Mouse (Mus musculus) adrenal gland, postnatal 25 days (tissue): ENCODE results near the gene Stat1. TPM values are rescaled to one million over a fixed set of nuclear protein-coding genes. Genes with fewer than 3 reads are reported as not detected.

Experiments
- DNase-seq: peaks from one replicate; pipeline ENCODE4 v3.0.0; 2021; ENCODE audit warnings: mixed read lengths
- long read RNA-seq: library from polyadenylated mRNA; stranded (forward); transcript quantifications from one replicate; pipeline ENCODE4 v2.0.0, GENCODE M21; 2021
- total RNA-seq: library from RNA; stranded (reverse); gene quantifications from 2 replicates; pipeline ENCODE4 v1.2.3, GENCODE M21; 2021

Gene Stat1
- 68.7 and 94.5 TPM in 2 replicates for total RNA-seq
- long read RNA-seq, full-length matches to known transcripts: 44 of 90 reads
- long read RNA-seq, partial matches to known transcripts: 28 of 90 reads
- long read RNA-seq, other reads (novel, unspliced or antisense): 18 of 90 reads

DNA sequence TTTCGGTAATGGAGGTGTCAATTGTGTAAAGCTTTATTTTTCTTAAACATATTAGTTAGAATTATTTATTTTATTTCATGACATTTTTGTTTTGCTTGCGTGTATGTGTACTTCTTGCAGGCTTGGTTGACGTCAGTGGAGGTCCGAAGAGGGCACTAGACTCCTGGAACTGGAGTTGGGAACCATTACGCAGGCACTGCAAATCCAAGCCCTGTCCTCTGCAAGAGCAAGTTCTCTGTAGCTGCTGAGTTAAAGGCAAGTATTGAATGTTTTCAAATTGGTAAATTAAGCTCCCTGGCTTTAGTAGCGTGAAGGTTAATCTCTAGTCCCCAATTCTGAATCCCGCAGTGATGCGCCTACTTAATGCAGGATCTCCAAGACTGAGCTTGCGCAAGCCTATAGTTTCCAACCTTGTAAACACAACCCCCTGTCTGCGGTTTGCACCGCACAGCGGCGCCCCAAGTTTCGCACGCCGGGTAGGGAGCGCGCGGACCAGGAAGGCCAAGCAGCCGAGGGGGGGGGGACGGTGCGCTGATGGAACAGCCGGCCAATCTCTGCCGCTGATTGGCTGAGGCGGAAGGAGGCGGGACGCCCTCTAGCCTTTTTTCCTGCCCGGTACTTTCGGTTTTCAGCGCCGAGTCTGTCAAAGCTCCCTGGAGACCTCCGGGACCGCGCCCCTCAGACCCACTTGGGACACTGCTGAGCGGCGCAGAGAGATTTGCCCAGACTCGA lies at the start of gene Stat1:
Gene Stat1, plus strand, starts transcription at position 581 of the 732 bp plus-strand sequence.
- peak; percentile 88 for DNase-seq

DNA sequence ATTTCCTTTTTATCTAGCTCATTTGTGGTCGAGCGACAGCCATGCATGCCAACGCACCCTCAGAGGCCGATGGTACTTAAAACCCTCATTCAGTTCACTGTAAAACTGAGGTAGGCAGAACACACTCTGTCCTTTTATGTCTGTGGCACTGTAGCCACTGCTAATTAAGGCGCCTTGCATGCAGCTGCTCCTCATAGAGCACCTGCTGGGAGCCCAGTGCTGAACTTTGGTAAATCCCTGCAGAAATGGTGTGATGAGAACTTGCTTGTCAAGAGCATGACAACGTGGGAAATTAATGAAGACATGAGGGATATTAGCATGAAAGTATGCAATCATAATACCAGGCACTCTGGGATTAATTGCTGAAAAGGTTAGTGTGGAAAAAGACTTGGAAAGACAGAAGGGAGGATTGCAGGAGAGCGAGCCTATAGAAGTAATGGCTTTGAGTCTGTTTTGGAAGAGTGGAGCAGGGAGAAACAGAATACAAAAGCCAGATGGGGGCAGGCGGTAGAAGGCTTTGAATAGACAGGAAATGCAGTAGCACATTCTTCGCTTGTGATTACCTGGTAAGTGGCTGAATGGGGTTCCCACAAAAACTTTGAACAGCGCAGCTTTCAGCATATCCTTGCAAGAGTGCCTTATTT lies 39.4 kb upstream of the Stat1 start:
- no peak for DNase-seq

DNA sequence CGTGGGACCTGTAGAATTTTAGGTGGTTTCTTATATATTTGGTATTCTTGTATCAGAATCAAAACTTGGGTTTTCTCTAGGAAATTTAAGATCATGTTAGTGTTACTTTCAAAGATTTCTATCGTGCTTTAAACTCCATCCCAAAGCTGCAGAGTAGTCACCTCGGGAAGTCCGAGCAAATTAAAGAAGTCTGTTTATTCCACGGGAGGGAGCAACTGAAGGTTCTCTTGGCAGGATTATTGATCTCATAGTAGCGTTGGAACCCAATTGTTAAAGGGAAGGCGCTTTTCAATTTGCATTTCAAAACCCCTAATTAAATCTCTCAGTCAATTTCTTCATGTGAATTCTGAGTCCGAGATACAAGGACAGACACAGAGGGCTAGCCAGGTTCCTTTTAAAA lies 38.9 kb upstream of the Stat1 start:
- no peak for DNase-seq

DNA sequence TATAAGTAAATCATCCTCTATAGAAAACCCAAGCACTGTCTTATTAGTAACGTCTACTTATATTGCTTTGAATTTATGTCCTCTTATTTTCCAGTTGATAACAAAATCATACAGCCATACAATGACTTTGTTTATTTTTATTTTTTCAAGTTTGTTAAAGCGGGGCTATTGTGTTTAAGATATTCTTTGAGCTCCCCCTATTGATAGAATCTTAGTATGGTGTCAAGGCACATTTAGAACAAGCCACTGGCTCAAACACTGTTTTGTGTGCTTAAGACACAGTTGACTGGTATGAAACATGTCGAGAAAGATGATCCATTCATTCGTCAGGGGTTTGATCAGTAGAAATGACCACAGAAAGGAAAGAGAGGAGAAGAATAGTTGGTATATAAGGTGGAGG lies 33.0 kb upstream of the Stat1 start:
- DNase-seq: no peak

DNA sequence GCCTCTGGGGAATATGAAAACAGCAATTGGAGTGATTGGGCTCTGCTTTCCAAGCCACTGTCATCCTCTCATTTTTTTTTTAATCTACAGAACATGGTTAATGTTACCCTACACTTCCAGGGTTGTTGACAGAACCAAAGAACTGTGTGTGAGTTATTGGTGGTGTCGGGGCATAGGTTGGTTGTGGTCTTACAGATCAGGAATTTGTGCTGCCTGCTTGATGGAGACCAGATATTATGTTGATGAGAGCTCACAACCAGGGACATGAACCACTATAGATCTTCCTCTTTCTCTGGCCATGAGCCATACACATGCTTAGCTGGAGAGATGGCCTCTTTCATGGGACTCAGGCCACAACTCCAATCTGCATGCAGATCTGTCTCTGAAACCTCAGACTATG lies 32.1 kb upstream of the Stat1 start:
- no peak for DNase-seq

DNA sequence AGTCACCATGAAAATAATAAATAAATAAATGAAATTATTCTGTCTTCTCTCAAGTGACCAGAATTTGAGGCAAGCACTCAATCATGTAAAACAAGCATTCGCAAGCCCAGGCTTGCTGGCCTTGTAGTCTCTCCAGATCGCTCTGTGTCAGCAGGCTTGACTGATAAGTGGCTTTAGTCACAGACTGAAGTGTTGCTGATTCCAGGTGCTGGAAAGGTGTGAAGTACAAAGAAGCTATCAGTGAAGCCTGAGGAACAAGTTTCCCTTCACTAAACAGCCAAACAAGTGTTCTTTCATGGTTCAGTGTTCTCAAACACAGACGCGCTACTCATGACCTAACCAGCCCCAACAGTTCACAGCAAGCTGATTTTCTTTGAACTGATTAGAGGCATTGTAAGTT lies 30.6 kb upstream of the Stat1 start:
- no peak for DNase-seq

DNA sequence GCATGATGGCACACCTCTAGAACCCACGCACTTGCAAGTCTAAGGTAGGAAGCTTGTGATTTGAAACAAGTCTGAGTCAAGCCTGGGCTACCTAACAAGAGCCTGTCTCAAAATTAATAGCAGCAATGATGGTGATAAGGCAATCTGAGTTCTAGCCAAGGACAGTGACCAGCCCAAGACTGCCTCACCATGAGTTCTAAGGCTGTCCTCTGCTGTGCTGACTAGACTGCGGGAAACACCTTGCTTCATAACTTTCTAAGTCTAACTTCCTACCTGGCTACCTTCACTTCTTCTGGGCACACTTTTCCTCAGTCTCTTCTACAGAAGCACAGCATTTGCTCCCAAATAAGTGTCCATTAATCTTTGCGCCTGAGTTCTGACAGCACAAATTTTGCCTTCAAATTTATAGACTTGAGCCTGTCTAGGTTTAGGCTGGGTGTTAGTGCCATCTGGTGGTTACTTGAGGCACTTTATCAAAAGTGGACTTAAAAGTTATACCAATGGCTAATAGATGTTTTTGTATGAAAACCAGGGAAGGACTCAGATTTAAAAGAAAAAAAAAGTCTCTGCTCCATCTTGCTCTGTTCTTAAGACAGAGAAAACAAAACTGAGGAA lies 20.5 kb upstream of the Stat1 start:
- DNase-seq: no peak

DNA sequence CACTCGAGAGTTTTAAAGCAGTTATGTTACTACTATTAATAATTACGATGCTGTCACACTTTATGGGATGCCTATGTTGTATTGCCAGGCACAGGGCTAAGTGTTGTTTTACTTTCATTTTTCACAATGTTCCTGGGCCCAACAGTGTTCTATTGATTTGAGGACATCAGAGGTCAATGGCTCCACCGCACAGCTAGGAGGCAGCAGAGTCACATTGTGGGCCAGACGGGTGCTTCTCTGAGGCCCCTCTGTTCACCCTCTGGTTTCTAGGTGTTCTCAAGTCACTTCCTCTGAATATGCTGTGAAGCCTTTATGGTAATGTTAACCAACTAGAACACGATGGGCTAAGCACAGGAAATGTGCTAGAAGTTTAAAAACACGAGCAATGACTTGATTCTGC lies 18.7 kb upstream of the Stat1 start:
- peak; percentile 12 for DNase-seq

DNA sequence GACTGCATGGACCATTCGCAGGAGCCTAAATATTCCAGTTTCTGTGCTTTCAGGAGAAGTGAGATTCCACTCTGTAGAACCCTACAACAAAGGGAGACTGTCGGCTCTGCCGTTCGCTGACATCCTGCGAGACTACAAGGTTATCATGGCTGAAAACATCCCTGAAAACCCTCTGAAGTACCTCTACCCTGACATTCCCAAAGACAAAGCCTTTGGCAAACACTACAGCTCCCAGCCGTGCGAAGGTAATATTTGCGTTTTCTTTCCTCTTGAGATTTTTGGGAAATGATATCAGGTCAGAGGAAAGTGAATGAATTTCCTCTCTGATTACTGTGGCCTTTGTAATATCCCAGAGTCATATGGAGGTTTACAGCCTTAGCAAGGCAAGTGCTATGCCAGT lies 16.4 kb upstream of the Stat1 start:
- DNase-seq: no peak

DNA sequence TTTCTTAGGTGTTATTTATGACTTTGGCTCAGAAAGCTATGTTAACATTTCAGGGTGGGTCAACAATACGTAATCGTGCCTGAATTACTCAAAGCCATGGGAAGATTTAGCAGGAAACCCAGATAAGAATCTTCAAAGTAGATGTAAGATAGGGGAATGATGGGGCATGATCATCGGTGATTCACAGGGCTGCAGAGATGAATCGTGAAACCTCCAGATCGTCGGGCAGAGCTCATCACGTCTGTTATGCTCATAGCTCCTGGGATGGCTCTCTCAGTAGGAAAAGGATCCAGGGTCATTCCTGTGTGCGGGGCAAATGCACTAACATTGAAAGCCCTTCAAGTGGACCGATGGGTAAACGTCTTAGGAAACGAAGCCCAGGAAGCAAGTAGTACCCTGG lies 12.0 kb upstream of the Stat1 start:
- DNase-seq: no peak

DNA sequence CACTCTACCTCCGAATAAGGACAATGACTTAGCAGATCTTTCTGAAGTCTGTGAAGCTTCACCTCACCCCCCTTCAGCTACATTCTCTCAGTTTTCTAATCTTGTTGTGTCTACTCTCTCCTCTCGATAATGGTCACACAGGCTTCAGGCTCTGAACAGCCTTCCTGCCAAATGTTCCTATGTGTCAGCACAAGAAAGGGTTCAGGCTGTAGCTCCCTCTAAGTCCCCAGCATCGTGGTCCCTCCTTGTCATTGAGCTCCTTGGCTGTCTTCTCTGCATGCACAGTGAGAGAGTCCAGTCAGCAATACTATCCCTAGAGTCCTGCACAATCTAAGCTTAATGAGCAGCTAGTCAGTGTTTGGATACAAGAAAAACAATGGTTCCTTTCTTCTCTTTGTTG lies 8.0 kb upstream of the Stat1 start:
- DNase-seq: no peak

DNA sequence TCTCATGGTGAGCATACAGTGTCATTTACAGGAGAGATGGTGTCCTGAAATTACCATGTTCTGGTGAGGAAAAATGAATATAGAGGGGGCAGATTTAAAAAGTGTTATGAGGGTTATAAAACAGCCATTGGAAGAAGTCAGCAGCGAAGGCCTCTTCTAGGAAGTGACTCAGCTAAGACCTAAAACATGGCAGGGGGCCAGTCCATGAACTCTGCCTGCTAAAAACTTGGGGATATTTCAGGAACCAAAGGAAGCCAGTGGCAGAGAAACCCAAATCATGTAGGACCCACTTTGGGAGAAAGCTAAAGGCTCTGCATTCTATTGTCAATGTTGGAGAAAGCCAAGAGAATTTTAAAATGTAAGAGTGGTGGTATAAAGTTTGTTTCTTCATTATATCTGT lies 6.9 kb upstream of the Stat1 start:
- DNase-seq: peak; percentile 47

DNA sequence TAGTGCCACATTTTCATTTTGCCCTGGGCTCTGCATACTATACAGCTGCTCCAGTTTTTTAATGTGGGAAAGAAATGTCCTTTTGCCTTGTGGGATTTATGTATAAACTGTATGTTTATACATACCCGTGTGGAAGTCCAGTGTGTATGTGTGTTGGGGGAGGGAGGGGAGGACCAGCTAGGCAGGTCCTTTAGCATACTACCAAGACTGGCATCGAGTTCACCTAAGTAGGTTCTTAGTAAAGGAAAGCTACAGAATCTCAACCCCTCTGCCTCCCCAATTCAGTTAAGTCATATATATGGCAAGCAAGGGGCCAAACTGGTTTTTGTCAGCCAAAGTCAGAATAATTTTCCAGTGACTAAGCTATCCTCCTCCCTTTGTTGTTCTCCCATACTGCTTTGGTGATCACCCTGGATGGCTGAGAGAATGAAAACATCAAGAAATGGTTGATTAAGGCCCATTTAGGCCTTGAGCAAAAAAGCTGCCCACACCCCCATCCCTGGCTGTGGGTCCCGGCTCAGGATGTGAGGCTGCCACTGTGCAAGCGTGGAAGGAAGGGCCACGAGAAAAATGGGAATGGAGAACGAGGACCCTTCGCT lies 6.1 kb upstream of the Stat1 start:
- no peak for DNase-seq

DNA sequence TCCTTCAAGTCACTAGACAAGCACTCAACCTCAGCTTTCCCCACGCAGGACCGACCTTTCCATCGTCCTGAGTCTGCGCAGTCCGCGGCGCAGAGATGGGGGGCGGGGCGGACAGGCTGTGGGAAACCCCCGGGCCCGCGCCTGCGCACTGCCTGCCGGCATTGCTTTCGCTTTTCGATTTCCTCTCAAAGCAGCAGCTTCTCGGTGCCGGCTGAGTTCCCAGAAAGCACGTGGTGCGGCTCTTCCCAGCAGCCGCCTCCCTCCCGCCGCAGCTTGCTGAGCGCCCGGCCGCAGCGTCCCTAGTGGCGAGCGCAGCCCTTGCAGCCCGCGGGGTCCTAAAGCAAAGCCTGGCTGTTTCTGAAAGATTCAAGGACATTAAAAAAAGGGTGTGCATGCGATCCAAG lies 5.6 kb upstream of the Stat1 start:
- DNase-seq: peak; percentile 99

DNA sequence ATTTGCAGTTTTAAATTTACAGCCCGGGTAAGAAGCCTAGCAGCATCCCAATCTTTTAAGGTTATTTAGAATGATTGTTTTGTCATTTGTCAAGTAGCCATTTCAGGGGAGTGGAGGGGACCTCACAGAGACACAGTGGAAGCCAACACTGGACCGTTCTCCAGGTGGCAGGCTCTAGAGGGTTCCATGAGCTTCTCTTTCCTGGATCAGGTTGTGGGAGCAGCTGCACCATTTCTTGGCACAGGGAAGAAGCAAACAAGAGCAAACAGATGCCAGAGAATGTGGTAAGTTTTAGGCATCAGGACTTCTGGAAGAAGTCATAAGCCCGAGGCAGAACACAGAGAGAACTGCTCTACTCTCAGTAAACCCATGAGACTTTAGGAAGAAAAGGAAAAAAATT lies 2.8 kb upstream of the Stat1 start:
- no peak for DNase-seq

DNA sequence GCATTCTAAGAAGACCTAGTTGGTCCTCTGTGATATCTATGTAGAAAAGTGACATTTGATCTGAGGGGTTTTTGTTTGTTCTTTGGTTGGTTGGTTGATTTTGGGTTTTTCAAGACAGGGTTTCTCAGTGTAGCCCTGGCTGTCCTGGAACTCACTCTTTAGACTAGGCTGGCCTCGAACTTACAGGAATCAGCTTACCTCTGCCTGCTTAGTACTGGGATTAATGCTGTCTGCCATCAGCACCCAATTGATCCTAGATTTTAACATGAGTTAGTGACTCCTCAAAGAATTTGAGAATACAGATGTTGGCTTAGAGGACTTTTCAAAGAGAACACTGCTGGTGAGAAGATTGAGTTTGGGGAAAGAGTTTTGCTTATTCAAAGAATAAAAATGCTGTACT lies 1.5 kb upstream of the Stat1 start:
- DNase-seq: no peak

DNA sequence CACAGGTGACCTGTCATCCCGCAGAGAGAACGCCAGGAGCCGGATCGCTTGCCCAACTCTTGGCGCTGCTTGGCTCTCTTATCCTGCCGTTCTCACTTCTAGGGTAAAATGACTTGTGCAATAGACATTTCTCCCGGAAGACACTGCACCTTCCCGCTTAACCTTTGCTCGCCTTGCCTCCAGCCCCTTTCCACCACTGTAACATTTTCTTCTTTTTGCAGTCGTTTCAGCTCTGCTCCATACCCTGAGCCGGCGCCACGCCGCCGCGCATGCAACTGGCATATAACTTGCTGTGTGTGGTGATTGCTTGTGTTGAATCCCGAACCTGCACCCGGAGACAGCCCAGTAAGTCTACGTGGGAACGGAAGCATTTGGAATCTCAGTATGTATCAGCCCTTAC lies 451 bp downstream of the Stat1 start:
- DNase-seq: peak; percentile 17

DNA sequence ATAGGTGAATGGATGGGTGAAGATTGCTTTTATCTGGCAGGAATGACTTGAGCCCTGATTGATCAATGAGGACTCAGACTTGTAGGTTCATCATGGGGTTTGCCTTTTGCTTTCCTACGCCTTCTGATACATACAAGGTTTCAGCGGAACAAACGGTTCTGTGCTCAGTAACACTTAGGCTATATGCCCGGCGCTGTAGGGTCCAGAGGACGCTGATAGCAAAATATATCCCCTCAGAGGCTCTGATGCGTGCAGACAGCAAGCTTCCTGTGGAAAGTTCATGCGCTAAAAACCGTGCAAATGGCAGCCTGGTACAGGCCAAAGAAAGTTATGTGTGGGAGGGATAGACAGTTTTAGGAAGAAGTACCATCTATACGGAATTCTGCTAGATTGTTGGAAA lies 951 bp downstream of the Stat1 start:
- no peak for DNase-seq

DNA sequence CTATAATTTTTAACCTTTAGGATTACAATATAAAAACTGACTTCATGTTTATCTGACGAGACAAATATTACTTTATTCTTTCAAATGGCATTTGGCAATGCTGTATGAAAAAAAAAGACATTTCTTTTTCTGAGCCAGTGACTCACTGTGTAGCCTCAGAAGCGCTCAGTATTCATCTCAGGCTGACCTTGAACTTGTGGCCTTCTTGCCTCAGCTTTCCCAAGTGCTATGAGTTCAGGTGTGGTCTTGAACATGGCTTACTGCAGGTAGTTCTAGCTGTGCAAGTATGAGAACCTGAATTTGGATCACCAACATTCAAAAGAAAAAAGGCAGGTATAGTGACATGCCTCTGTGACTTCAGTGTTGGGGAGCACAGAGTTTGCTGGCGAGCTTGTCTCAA lies 1.8 kb downstream of the Stat1 start:
- no peak for DNase-seq

DNA sequence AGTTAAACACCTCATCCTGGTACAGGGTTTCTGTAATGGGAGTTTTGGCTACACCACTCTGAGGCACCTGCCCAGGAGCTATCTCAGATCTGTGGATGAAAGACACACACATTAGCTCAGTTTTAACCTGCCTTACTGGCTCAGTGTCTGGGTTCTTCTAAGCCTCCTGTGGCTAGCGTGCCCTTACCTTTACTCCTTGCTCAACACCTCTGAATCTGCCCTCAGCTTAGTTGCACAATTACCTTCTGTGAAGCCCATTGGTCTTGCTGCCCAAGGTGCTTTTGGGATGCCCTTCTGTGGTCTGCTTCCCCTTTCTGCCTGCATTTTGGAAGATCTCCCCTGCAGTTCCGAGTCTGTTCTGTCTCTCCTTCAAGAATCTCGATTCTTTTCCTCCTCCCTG lies 5.6 kb downstream of the Stat1 start:
- no peak for DNase-seq

DNA sequence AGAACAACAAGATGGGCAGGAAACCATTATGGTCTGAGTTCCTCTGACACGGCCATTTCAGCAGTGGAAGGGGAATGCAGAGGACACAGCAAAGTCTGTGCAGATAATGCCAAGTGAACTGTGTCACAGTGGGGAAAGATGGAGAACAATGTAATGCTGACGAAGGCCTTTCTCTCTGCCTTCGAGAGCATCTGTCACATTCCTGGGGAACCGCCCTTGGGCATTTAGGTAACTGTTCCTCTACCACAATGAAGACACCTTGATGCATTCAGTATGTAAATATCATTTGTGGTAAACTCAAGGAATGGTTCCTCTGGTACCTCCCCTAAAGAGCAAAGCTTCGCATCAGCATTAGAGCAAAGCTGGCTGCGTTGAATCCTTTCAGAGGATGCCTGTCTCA lies 8.1 kb downstream of the Stat1 start:
- DNase-seq: no peak

DNA sequence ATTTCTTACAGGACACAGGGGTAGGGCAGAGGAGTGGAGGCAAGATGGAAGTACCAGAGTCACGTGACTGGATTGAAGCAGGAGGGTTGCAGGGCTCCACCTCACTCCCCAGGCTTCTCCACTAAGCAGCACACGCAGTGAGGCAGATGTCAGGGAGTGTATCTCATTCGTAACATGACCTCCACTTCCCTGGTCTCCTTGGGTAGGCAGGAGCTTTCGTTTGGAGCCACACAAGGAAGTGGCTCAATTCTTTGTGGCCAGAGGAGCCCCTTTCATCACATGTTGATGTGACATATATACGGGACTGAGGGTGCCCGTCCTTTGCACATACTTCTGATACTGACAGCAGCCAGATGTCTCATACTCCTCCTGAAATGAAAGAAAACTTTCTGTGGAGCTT lies 10.6 kb downstream of the Stat1 start:
- no peak for DNase-seq

DNA sequence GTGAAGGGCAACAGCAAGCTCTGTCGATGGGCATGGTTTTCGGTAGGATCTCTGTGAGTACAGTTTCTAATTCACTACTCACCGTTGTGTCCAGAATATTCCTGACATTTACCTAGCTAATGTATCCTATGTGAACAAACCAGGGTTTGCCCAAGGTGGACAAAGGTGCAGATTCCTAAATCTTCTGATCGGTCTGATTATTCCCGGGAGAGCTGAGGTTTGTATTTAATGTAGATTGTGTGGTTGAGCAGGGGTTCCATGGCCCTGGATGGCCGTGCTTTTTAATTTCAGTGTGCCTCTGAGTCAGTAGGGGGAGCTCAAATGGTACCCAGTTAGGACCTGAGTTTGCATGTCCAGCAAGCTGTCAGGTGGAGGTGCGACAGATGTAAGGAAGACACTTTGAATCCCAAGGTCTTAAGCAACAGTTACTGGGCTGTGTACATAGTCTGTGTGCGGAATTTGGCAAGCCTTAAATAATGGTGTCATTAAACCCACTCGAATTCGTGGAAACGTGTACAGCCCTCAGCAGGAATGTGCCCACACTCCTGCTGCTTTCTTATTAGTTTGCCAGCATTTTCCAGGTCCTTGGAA lies 12.6 kb downstream of the Stat1 start:
- no peak for DNase-seq
